Mouse (Mus musculus): ENCODE results near the gene Dock1. TPM values are rescaled to one million over a fixed set of nuclear protein-coding genes. Genes with fewer than 3 reads are reported as not detected.

Gene Dock1
- polyA plus RNA-seq, 1 experiment = not detected

GRCm38 (mm10) chr7:135077806-135078205 is 407.4 kb downstream of the Dock1 start:
- Histone ChIP-seq H3K27ac (ENCODE audit: insufficient read depth, low read depth, low read length) (no peak overlapping the region), H3K4me3 (ENCODE audit: insufficient read depth, low read depth, low read length) (no peak overlapping the region), H3K4me1 (ENCODE audit: control insufficient read depth, insufficient read depth, low read length) (peaks cover 17% of the 10 kb centered on the region)
- 67% methylated on average over 10 of the region's 10 CpGs for WGBS
- TF ChIP-seq CTCF (IDR thresholded peaks at IDR 0.05; ENCODE audit: insufficient read depth, low read depth, low read length) (no peak), POLR2A (IDR thresholded peaks at IDR 0.05; ENCODE audit: insufficient read depth, low read depth, low read length) (no peak)

GRCm38 (mm10) chr7:135083421-135083820 is 413.0 kb downstream of the Dock1 start:
- Histone ChIP-seq H3K27ac (ENCODE audit: insufficient read depth, low read depth, low read length) (no peak overlapping the region), H3K4me3 (ENCODE audit: insufficient read depth, low read depth, low read length) (no peak overlapping the region), H3K4me1 (ENCODE audit: control insufficient read depth, insufficient read depth, low read length) (peaks cover 23% of the 10 kb centered on the region)
- WGBS = 91% methylated on average over 8 of the region's 8 CpGs
- no peak for TF ChIP-seq CTCF (IDR thresholded peaks at IDR 0.05; ENCODE audit: insufficient read depth, low read depth, low read length)

GRCm38 (mm10) chr7:135084069-135084468 is 413.6 kb downstream of the Dock1 start:
- Histone ChIP-seq H3K4me3 (ENCODE audit: insufficient read depth, low read depth, low read length) (no peak overlapping the region), H3K4me1 (ENCODE audit: control insufficient read depth, insufficient read depth, low read length) (peaks cover 23% of the 10 kb centered on the region), H3K27ac (ENCODE audit: insufficient read depth, low read depth, low read length) (no peak overlapping the region)
- WGBS = 61% methylated on average over 7 of the region's 7 CpGs
- no peak for TF ChIP-seq CTCF (IDR thresholded peaks at IDR 0.05; ENCODE audit: insufficient read depth, low read depth, low read length)

- WGBS = 88% methylated on average over 5 of the region's 5 CpGs
- no peak overlapping the region for H3K27ac ChIP-seq (ENCODE audit: insufficient read depth, low read depth, low read length)
- no peak for TF ChIP-seq CTCF (IDR thresholded peaks at IDR 0.05; ENCODE audit: insufficient read depth, low read depth, low read length)
- TF ChIP-seq POLR2A (IDR thresholded peaks at IDR 0.05; ENCODE audit: insufficient read depth, low read depth, low read length) = no peak
- H3K4me3 ChIP-seq (ENCODE audit: insufficient read depth, low read depth, low read length) = no peak overlapping the region
- H3K4me1 ChIP-seq (ENCODE audit: control insufficient read depth, insufficient read depth, low read length) = peaks cover 17% of the 10 kb centered on the region
Observed at GRCm38 (mm10) chr7:135086556-135086955, 416.1 kb downstream of the Dock1 start.

- 95% methylated on average over 4 of the region's 4 CpGs for WGBS
- H3K27ac ChIP-seq (ENCODE audit: insufficient read depth, low read depth, low read length) = no peak overlapping the region
- 0 out of 2 replicates have a peak, but pooled peaks cover 2% of the 10 kb centered on the region for H3K4me1 ChIP-seq (ENCODE audit: control insufficient read depth, insufficient read depth, low read length)
- TF ChIP-seq POLR2A (IDR thresholded peaks at IDR 0.05; ENCODE audit: insufficient read depth, low read depth, low read length) (no peak), CTCF (IDR thresholded peaks at IDR 0.05; ENCODE audit: insufficient read depth, low read depth, low read length) (no peak)
- no peak overlapping the region for H3K4me3 ChIP-seq (ENCODE audit: insufficient read depth, low read depth, low read length)
Observed at GRCm38 (mm10) chr7:135089626-135090025, 419.2 kb downstream of the Dock1 start.

GRCm38 (mm10) chr7:135093851-135094250 is 423.4 kb downstream of the Dock1 start:
- TF ChIP-seq CTCF (IDR thresholded peaks at IDR 0.05; ENCODE audit: insufficient read depth, low read depth, low read length) = no peak
- TF ChIP-seq POLR2A (IDR thresholded peaks at IDR 0.05; ENCODE audit: insufficient read depth, low read depth, low read length) = no peak
- Histone ChIP-seq H3K4me1 (ENCODE audit: control insufficient read depth, insufficient read depth, low read length) (0 out of 2 replicates have a peak, but pooled peaks cover 2% of the 10 kb centered on the region), H3K27ac (ENCODE audit: insufficient read depth, low read depth, low read length) (no peak overlapping the region), H3K4me3 (ENCODE audit: insufficient read depth, low read depth, low read length) (no peak overlapping the region)
- 80% methylated on average over 2 of the region's 2 CpGs for WGBS

- Histone ChIP-seq H3K4me1 (ENCODE audit: control insufficient read depth, insufficient read depth, low read length) (peaks cover 6% of the 10 kb centered on the region), H3K4me3 (ENCODE audit: insufficient read depth, low read depth, low read length) (no peak overlapping the region), H3K27ac (ENCODE audit: insufficient read depth, low read depth, low read length) (no peak overlapping the region)
- 94% methylated on average over 7 of the region's 7 CpGs for WGBS
- TF ChIP-seq POLR2A (IDR thresholded peaks at IDR 0.05; ENCODE audit: insufficient read depth, low read depth, low read length) = no peak
Observed at GRCm38 (mm10) chr7:135101921-135102320, 431.5 kb downstream of the Dock1 start.

GRCm38 (mm10) chr7:135106536-135106935 is 436.1 kb downstream of the Dock1 start:
- 80% methylated on average over 3 of the region's 3 CpGs for WGBS
- H3K4me3 ChIP-seq (ENCODE audit: insufficient read depth, low read depth, low read length) = no peak overlapping the region
- TF ChIP-seq POLR2A (IDR thresholded peaks at IDR 0.05; ENCODE audit: insufficient read depth, low read depth, low read length) (no peak), CTCF (IDR thresholded peaks at IDR 0.05; ENCODE audit: insufficient read depth, low read depth, low read length) (no peak)
- no peak overlapping the region for H3K27ac ChIP-seq (ENCODE audit: insufficient read depth, low read depth, low read length)
- peaks cover 7% of the 10 kb centered on the region for H3K4me1 ChIP-seq (ENCODE audit: control insufficient read depth, insufficient read depth, low read length)

- no peak for TF ChIP-seq CTCF (IDR thresholded peaks at IDR 0.05; ENCODE audit: insufficient read depth, low read depth, low read length)
- H3K4me3 ChIP-seq (ENCODE audit: insufficient read depth, low read depth, low read length) = no peak overlapping the region
- peaks cover 7% of the 10 kb centered on the region for H3K4me1 ChIP-seq (ENCODE audit: control insufficient read depth, insufficient read depth, low read length)
- no peak overlapping the region for H3K27ac ChIP-seq (ENCODE audit: insufficient read depth, low read depth, low read length)
- 93% methylated on average over 1 of the region's 1 CpGs for WGBS
Observed at GRCm38 (mm10) chr7:135110307-135110706, 439.9 kb downstream of the Dock1 start.

GRCm38 (mm10) chr7:135125296-135126065 is 455.0 kb downstream of the Dock1 start:
- Histone ChIP-seq H3K27ac (ENCODE audit: insufficient read depth, low read depth, low read length) (no peak overlapping the region), H3K4me3 (ENCODE audit: insufficient read depth, low read depth, low read length) (no peak overlapping the region), H3K4me1 (ENCODE audit: control insufficient read depth, insufficient read depth, low read length) (no peaks in the 10 kb centered on the region)
- WGBS = 85% methylated on average over 10 of the region's 10 CpGs
- no peak for TF ChIP-seq POLR2A (IDR thresholded peaks at IDR 0.05; ENCODE audit: insufficient read depth, low read depth, low read length)
- no peak for TF ChIP-seq CTCF (IDR thresholded peaks at IDR 0.05; ENCODE audit: insufficient read depth, low read depth, low read length)
